Mouse (Mus musculus): Measurements from ENCODE around the gene Rd3l. TPM values are rescaled to one million over a fixed set of nuclear protein-coding genes. Genes with fewer than 3 reads are reported as not detected.

Rd3l gene
- polyA plus RNA-seq, 1 experiment from 2014 or later, result not detected

GRCm38 (mm10) chr12:111995161-111995560, 14.0 kb upstream of the Rd3l start:
- no peak for ATAC-seq (replicated peaks; ENCODE audit: low FRiP score)
- Histone ChIP-seq H3K27me3 (no peaks in the 10 kb centered on the region), H3K4me3 (replicated peaks) (no peak overlapping the region), H3K36me3 (no peaks in the 10 kb centered on the region), H3K27ac (no peak overlapping the region), H3K9me3 (replicated peaks) (0 out of 2 replicates have a peak, but pooled peaks cover 7% of the 10 kb centered on the region), H3K4me2 (no peak overlapping the region), H3K9ac (no peak overlapping the region), H3K4me1 (0 out of 2 replicates have a peak, but pooled peaks cover under 1% of the 10 kb centered on the region)
- WGBS, result 91% methylated on average over 2 of the region's 2 CpGs

GRCm38 (mm10) chr12:111992626-111993025, 11.5 kb upstream of the Rd3l start:
- H3K27me3 ChIP-seq, result no peaks in the 10 kb centered on the region; the same call in 1 of the 2 replicates
- no peak overlapping the region for H3K27ac ChIP-seq
- no peak overlapping the region for H3K9ac ChIP-seq
- no peak for ATAC-seq (replicated peaks; ENCODE audit: low FRiP score)
- no peak overlapping the region for H3K4me2 ChIP-seq
- 0 out of 2 replicates have a peak, but pooled peaks cover 7% of the 10 kb centered on the region for H3K9me3 ChIP-seq (replicated peaks)
- no peaks in the 10 kb centered on the region for H3K36me3 ChIP-seq
- H3K4me1 ChIP-seq, result 0 out of 2 replicates have a peak, but pooled peaks cover 6% of the 10 kb centered on the region
- WGBS, result 92% methylated on average over 5 of the region's 5 CpGs
- H3K4me3 ChIP-seq (replicated peaks), result no peak overlapping the region

DNA sequence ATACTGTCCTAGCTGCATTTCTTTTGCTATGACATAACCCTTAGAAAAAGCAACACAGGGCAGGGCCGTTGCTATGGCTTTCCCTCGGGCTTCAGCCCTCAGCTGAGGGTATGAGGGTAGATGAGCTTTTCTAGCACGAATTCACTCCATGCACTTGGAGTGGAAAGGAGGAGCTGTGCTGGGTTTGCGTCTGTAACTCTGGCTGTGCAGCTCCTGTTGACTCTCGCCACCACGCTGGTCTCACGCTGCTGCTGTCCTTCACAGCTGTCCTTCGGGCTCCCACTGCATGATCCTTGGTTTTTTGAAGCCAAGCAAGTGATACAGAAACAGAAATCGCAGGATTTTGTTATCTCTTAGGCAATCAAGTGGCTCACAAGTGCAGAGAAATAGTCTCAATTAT, 5.6 kb upstream of the Rd3l start:
- no peak for ATAC-seq (replicated peaks; ENCODE audit: low FRiP score)
- WGBS, result 48% methylated on average over 9 of the region's 9 CpGs
- Histone ChIP-seq H3K27me3 (peaks cover 9% of the 10 kb centered on the region; the same call in 1 of the 2 replicates), H3K9me3 (replicated peaks) (no peaks in the 10 kb centered on the region), H3K36me3 (no peaks in the 10 kb centered on the region), H3K27ac (no peak overlapping the region), H3K4me2 (no peak overlapping the region), H3K4me3 (replicated peaks) (no peak overlapping the region), H3K9ac (no peak overlapping the region), H3K4me1 (0 out of 2 replicates have a peak, but pooled peaks cover 6% of the 10 kb centered on the region)

DNA sequence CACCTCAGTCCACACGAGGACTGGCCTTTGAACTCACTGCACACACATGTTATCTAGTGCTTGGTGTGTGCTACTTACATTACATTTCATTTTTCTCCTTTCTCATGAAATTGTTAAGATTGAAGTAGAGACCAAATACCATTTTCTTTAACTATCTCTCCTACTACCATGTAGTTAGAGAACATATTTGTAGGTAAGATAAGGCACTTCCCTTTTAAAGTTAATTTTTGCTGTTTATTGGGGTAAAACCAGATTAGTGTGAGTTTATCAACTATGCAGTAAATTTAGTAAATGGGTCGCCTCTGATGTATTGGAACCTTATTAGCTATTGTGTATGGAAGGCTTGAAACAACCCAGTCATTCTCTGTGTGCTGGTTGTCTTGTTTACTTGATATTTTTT, 2.0 kb upstream of the Rd3l start:
- Histone ChIP-seq H3K36me3 (no peaks in the 10 kb centered on the region), H3K9me3 (replicated peaks) (no peaks in the 10 kb centered on the region), H3K9ac (no peak overlapping the region), H3K27me3 (peaks cover 17% of the 10 kb centered on the region), H3K27ac (no peak overlapping the region), H3K4me2 (no peak overlapping the region), H3K4me3 (replicated peaks) (no peak overlapping the region), H3K4me1 (no peaks in the 10 kb centered on the region)
- WGBS, result 70% methylated on average over 2 of the region's 2 CpGs
- ATAC-seq (replicated peaks; ENCODE audit: low FRiP score), result no peak

GRCm38 (mm10) chr12:111981831-111982230, 714 bp upstream of the Rd3l start:
- ATAC-seq (replicated peaks; ENCODE audit: low FRiP score), result no peak
- H3K27me3 ChIP-seq, result peaks cover 11% of the 10 kb centered on the region
- no peaks in the 10 kb centered on the region for H3K36me3 ChIP-seq
- no peak overlapping the region for H3K4me3 ChIP-seq (replicated peaks)
- 56% methylated on average over 8 of the region's 8 CpGs for WGBS
- H3K9me3 ChIP-seq (replicated peaks), result no peaks in the 10 kb centered on the region
- H3K9ac ChIP-seq, result no peak overlapping the region
- H3K4me2 ChIP-seq, result no peak overlapping the region
- no peak overlapping the region for H3K27ac ChIP-seq
- H3K4me1 ChIP-seq, result no peaks in the 10 kb centered on the region

GRCm38 (mm10) chr12:111978274-111978673, 2.8 kb downstream of the Rd3l start:
- Histone ChIP-seq H3K27me3 (peaks cover 8% of the 10 kb centered on the region), H3K27ac (no peak overlapping the region), H3K4me1 (no peaks in the 10 kb centered on the region), H3K4me3 (replicated peaks) (no peak overlapping the region), H3K36me3 (no peaks in the 10 kb centered on the region), H3K9me3 (replicated peaks) (no peaks in the 10 kb centered on the region), H3K4me2 (no peak overlapping the region), H3K9ac (no peak overlapping the region)
- ATAC-seq (replicated peaks; ENCODE audit: low FRiP score), result no peak
- WGBS, result 75% methylated on average over 6 of the region's 6 CpGs

DNA sequence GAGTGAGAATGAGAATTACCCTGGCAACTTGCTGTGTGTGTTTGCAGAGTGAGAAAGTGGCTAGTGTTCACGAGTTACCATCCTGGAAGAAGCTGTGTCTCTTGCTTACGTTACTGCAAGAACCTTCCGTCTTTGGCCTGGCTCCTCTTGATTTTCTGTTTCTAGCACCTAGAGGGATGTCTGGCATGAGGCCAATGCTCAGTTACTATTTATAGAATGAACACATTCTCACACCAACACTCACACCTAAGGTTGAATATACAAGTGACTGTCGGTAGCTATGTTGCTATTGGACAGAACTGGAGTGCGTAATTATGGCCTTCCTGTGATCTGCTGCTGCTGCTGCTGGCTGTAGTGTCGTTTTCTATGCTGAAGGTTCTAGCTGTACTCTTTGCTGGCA, 4.0 kb downstream of the Rd3l start:
- no peak for ATAC-seq (replicated peaks; ENCODE audit: low FRiP score)
- no peak overlapping the region for H3K4me3 ChIP-seq (replicated peaks)
- H3K27me3 ChIP-seq, result peaks cover 8% of the 10 kb centered on the region
- H3K27ac ChIP-seq, result no peak overlapping the region
- WGBS, result 49% methylated on average over 6 of the region's 6 CpGs
- H3K36me3 ChIP-seq, result no peaks in the 10 kb centered on the region
- no peaks in the 10 kb centered on the region for H3K9me3 ChIP-seq (replicated peaks)
- H3K9ac ChIP-seq, result no peak overlapping the region
- H3K4me2 ChIP-seq, result no peak overlapping the region
- no peaks in the 10 kb centered on the region for H3K4me1 ChIP-seq

DNA sequence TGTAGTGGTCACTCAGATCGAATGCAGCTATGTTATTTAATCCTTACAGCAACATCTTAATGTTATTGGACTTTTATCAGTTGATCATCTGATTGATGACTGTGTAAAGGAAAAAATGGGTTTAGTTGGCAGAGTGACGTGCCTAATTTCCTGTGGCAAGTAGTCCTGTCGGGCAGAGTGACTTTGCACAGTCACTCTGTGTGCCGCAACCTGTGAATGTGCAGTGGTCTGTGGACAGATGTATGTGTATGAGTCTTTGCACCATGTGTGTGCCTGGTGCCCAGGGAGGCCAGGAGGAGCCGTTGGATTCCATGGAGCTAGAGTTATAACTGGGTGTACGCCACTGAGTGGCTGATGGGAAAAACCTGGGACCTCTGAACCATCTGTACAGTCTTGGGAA, 6.5 kb downstream of the Rd3l start:
- no peaks in the 10 kb centered on the region for H3K4me1 ChIP-seq
- H3K36me3 ChIP-seq, result no peaks in the 10 kb centered on the region
- ATAC-seq (replicated peaks; ENCODE audit: low FRiP score), result no peak
- H3K9me3 ChIP-seq (replicated peaks), result no peaks in the 10 kb centered on the region
- no peak overlapping the region for H3K4me2 ChIP-seq
- peaks cover 3% of the 10 kb centered on the region; the same call in 1 of the 2 replicates for H3K27me3 ChIP-seq
- no peak overlapping the region for H3K27ac ChIP-seq
- WGBS, result 63% methylated on average over 6 of the region's 6 CpGs
- H3K9ac ChIP-seq, result no peak overlapping the region
- H3K4me3 ChIP-seq (replicated peaks), result no peak overlapping the region

DNA sequence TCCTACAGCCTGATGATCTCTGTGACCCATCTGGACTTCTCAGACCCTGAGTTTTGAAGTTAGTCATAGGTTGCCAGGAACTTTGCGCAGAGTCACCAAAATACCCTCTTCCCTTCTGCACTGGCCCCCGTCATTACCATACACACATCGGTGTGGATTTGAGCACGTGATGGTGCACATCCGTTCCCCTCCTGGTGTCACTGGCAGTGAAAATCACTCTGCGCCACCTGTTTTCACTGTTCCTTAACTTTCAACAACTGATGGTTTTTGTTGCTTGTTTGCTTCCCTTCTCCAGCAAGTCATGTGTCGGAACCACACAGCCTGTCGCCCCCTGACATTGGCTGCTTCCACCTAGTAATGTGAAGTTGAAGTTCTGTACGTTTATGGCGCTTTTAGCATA, 8.6 kb downstream of the Rd3l start:
- H3K27ac ChIP-seq, result no peak overlapping the region
- H3K36me3 ChIP-seq, result no peaks in the 10 kb centered on the region
- no peaks in the 10 kb centered on the region for H3K27me3 ChIP-seq
- ATAC-seq (replicated peaks; ENCODE audit: low FRiP score), result no peak
- H3K4me1 ChIP-seq, result no peaks in the 10 kb centered on the region
- 91% methylated on average over 10 of the region's 10 CpGs for WGBS
- no peak overlapping the region for H3K9ac ChIP-seq
- H3K9me3 ChIP-seq (replicated peaks), result no peaks in the 10 kb centered on the region
- H3K4me3 ChIP-seq (replicated peaks), result no peak overlapping the region
- no peak overlapping the region for H3K4me2 ChIP-seq

- Histone ChIP-seq H3K4me3 (replicated peaks) (no peak within 1 kb of the TSS), H3K4me2 (no peak within 1 kb of the TSS), H3K4me1 (peaks cover 3% of the 10 kb centered on the region; the same call in 1 of the 2 replicates), H3K9ac (no peak within 1 kb of the TSS), H3K27me3 (no peaks in the 10 kb centered on the region), H3K27ac (no peak within 1 kb of the TSS), H3K36me3 (no peaks in the 10 kb centered on the region), H3K9me3 (replicated peaks) (no peaks in the 10 kb centered on the region)
- WGBS, result 83% methylated on average over 18 of the region's 18 CpGs
- no peak for ATAC-seq (replicated peaks; ENCODE audit: low FRiP score)
Measured at GRCm38 (mm10) chr12:111971231-111971686, 9.9 kb downstream of the Rd3l start, which contains the start of gene Tdrd9. Gene Tdrd9 (plus strand): TSS chr12:111971559.

DNA sequence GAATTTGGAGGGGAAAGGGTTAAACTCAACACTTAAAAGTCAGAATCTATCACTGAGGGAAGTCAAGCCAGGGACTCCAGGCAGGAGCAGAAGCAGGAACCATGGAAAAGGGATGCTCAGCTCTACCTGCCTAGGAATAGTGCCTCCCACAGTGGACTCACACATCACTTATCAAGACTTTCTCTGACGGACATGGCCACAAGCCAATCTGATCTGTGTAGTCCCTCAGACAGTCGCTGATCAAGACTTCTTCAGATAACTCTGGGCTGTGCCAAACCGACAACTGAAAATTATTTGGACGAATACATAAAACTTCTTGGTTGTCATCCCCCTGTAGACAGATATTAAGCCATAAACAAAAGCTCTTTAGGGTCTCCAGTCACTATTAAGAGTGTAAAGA, 11.0 kb downstream of the Rd3l start:
- Histone ChIP-seq H3K27me3 (no peaks in the 10 kb centered on the region), H3K4me3 (replicated peaks) (no peak overlapping the region), H3K4me1 (peaks cover 12% of the 10 kb centered on the region), H3K27ac (no peak overlapping the region), H3K4me2 (no peak overlapping the region), H3K9me3 (replicated peaks) (no peaks in the 10 kb centered on the region), H3K9ac (no peak overlapping the region), H3K36me3 (no peaks in the 10 kb centered on the region)
- ATAC-seq (replicated peaks; ENCODE audit: low FRiP score), result no peak
- WGBS, result 74% methylated on average over 4 of the region's 4 CpGs

GRCm38 (mm10) chr12:111966683-111967173, 14.4 kb downstream of the Rd3l start, which contains the start of gene Atp5mpl:
Gene Atp5mpl (minus strand): TSS chr12:111966977.
- under 1% methylated on average over 37 of the region's 37 CpGs for WGBS
- peaks cover 15% of the 10 kb centered on the region for H3K4me1 ChIP-seq
- peak within 1 kb of the TSS; percentile 84 for H3K4me2 ChIP-seq
- H3K27me3 ChIP-seq, result no peaks in the 10 kb centered on the region
- H3K4me3 ChIP-seq (replicated peaks), result peak within 1 kb of the TSS; percentile 93
- H3K36me3 ChIP-seq, result peaks cover 27% of the 10 kb centered on the region
- peak; percentile 92 for ATAC-seq (replicated peaks; ENCODE audit: low FRiP score)
- H3K9ac ChIP-seq, result peak within 1 kb of the TSS; percentile 89
- H3K9me3 ChIP-seq (replicated peaks), result no peaks in the 10 kb centered on the region
- H3K27ac ChIP-seq, result peak within 1 kb of the TSS; percentile 83

DNA sequence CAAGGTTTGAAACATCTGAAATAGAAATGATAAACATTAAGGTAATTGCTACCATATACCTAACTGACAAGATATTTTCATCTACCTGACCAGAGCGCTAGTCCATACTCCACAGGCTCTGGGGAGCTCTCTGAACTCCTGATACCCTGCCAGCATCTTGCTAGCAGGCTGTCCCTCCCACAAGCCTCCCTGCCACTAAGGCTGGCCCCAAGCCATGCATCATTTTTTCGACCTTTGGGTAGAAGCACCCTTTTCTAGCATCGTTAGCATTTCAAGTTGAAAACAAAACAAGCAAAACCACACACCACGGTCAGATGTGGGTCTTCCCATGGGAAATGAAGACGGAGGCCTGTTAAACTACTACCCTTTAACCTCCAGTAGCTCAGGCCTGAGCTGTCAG, 17.8 kb downstream of the Rd3l start:
- H3K9me3 ChIP-seq (replicated peaks), result peaks cover 4% of the 10 kb centered on the region; the same call in 1 of the 2 replicates
- peaks cover 15% of the 10 kb centered on the region for H3K4me1 ChIP-seq
- H3K27me3 ChIP-seq, result no peaks in the 10 kb centered on the region
- no peak for ATAC-seq (replicated peaks; ENCODE audit: low FRiP score)
- H3K4me2 ChIP-seq, result no peak overlapping the region
- peaks cover 54% of the 10 kb centered on the region for H3K36me3 ChIP-seq
- 84% methylated on average over 5 of the region's 5 CpGs for WGBS
- H3K4me3 ChIP-seq (replicated peaks), result no peak overlapping the region
- no peak overlapping the region for H3K9ac ChIP-seq
- no peak overlapping the region for H3K27ac ChIP-seq
